Mouse (Mus musculus) brain, embryonic 14.5 days (tissue): ENCODE measurements around the gene Nxpe4.

ENCODE experiments used
- CTCF ChIP-seq: fragments of 200-500 bp; IDR thresholded peaks from 2 replicates; pipeline ENCODE4 v1.5.1; 2012; ENCODE audit warnings: inconsistent platforms, mild to moderate bottlenecking, moderate library complexity, borderline replicate concordance; ENCODE audit not compliant: insufficient read depth, insufficient read length; ENCODE audit errors: extremely low read depth
- POLR2A ChIP-seq: fragments of 200-500 bp; IDR thresholded peaks from 2 replicates; pipeline ENCODE4 v1.6.1; 2012; ENCODE audit warnings: mild to moderate bottlenecking, inconsistent platforms, borderline replicate concordance; ENCODE audit not compliant: poor library complexity, insufficient read depth, insufficient read length, severe bottlenecking; ENCODE audit errors: extremely low read depth

DNA sequence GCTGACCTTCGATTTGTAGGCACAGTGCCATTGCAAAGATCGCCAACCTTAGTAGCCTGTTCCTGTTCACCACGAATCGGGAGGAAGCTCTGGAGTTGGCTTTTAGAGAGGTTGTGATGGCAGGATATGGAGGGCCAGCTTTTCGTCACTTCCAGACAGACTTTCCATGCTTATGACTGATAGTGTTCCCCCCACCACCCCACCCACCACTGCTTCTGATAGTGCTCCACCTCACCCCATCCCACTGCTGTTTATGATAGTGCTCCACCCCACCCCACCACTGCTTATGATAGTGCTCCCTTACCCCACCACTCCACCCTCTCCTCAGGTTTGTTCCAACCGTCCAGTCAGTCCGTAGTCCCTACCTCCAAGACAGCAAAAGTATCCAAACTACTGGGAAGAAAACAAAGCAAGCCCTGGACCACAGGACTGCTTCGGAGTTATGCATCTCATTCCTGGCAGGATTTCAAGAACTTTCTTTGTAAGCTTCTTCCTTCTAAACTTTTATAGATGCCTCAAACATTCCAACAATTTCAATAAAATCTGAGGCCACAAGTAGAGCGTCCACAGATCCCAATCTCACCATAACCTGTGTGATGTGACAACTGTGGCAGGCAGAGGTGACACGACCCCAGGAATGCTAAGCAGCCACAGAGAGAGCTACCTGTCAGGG lies 179.0 kb downstream of the Nxpe4 start:
- TF ChIP-seq POLR2A, result no peak
- TF ChIP-seq CTCF, result no peak
